Mouse (Mus musculus) heart, adult 2 months (tissue): ENCODE measurements at regions not wholly inside any gene's neighbourhood (a gene's known extent, or its start where the extent isn't known, plus 50 kb on each side); places are given as distances from the start of the nearest gene placed in this dataset.

ENCODE experiments used
- CTCF ChIP-seq: fragments of 200-600 bp; IDR thresholded peaks from 2 replicates; pipeline ENCODE4 v1.8.1; 2022; ENCODE audit warnings: antibody characterized with exemption, mild to moderate bottlenecking, moderate library complexity
- EP300 ChIP-seq: fragments of 200-500 bp; IDR thresholded peaks from 2 replicates; pipeline ENCODE4 v1.6.1; 2011; ENCODE audit warnings: low read depth, low read length, control low read depth; ENCODE audit not compliant: insufficient read depth

DNA sequence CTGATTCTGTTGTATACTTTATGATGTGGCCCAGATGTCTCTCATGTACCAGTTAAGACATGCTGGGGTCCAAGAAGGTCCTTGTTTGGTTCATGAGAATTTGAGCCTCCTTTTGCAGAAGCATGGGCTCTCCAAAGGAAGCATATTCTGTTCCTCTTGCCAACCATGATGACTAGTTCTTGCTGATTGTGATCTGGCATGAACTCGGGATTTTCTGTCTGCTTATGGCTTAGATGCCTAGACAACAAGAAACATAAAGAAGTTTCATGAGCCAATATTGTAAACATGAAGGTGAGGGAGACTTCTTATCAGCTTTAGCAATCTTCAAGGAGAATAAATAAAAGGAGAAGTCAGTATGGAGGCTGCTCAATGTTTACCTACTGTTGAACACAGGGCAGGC, 52.7 kb upstream of the Mroh9 start:
- no peak for TF ChIP-seq CTCF
- no peak for TF ChIP-seq EP300
